Mouse (Mus musculus) liver (tissue): ENCODE measurements around the gene Iars.

Source experiments
- DNase-seq: peaks from one replicate; pipeline ENCODE4 v3.0.0-alpha.2; 2020; ENCODE audit warnings: mixed read lengths

Iars gene

GRCm38 (mm10) chr13:49681351-49682232 is at the start of gene Iars:
Gene Iars, plus strand, starts transcription at chr13:49682100.
- peak; percentile 97 for DNase-seq

GRCm38 (mm10) chr13:49639965-49640364 is 41.9 kb upstream of the Iars start:
- DNase-seq, result peak; percentile 46

- no peak for DNase-seq
Observed at GRCm38 (mm10) chr13:49642650-49643049, 39.2 kb upstream of the Iars start.

- DNase-seq, result no peak
Observed at GRCm38 (mm10) chr13:49643669-49644362, 38.1 kb upstream of the Iars start.

- no peak for DNase-seq
Observed at GRCm38 (mm10) chr13:49644731-49645529, 37.0 kb upstream of the Iars start.

GRCm38 (mm10) chr13:49646019-49646418 is 35.9 kb upstream of the Iars start:
- DNase-seq, result no peak

GRCm38 (mm10) chr13:49651136-49651535 is 30.8 kb upstream of the Iars start:
- DNase-seq, result no peak

GRCm38 (mm10) chr13:49651781-49652351 is 30.0 kb upstream of the Iars start:
- DNase-seq, result no peak

GRCm38 (mm10) chr13:49652481-49653179 is 29.3 kb upstream of the Iars start, which contains the start of the genes Cenpp and Nol8:
Gene Cenpp, minus strand, starts transcription at chr13:49652785.
Gene Nol8, plus strand, starts transcription at chr13:49653078.
- DNase-seq, result peak; percentile 99

GRCm38 (mm10) chr13:49653180-49653541 is 28.7 kb upstream of the Iars start:
- DNase-seq, result peak; percentile 54

- no peak for DNase-seq
Observed at GRCm38 (mm10) chr13:49677793-49678192, 4.1 kb upstream of the Iars start.

GRCm38 (mm10) chr13:49682233-49682846 is 440 bp downstream of the Iars start:
- peak; percentile 29 for DNase-seq

- no peak for DNase-seq
Observed at GRCm38 (mm10) chr13:49684266-49684665, 2.4 kb downstream of the Iars start.

- DNase-seq, result no peak
Observed at GRCm38 (mm10) chr13:49691056-49691455, 9.2 kb downstream of the Iars start.

- no peak for DNase-seq
Observed at GRCm38 (mm10) chr13:49703216-49703779, 21.4 kb downstream of the Iars start.

GRCm38 (mm10) chr13:49706032-49706690 is 24.3 kb downstream of the Iars start:
- no peak for DNase-seq

- DNase-seq, result no peak
Observed at GRCm38 (mm10) chr13:49708311-49708710, 26.4 kb downstream of the Iars start.

- no peak for DNase-seq
Observed at GRCm38 (mm10) chr13:49712047-49712721, 30.3 kb downstream of the Iars start.

- no peak for DNase-seq
Observed at GRCm38 (mm10) chr13:49719310-49719709, 37.4 kb downstream of the Iars start.

GRCm38 (mm10) chr13:49736430-49736829 is 54.5 kb downstream of the Iars start:
- no peak for DNase-seq
